Mouse (Mus musculus): ENCODE results near the gene Nol12. TPM values are rescaled to one million over a fixed set of nuclear protein-coding genes. Genes with fewer than 3 reads are reported as not detected.

The Nol12 gene
- 33.2 and 40.0 TPM in 2 replicates for total RNA-seq (2012; rRNA removed)
- 13.2 and 13.7 TPM in 2 replicates for total RNA-seq (2014; rRNA removed)
- 89.5 and 91.1 TPM in 2 replicates for polyA plus RNA-seq (2012; ENCODE audit: insufficient read length, low read depth)

- Histone ChIP-seq H3K27ac (ENCODE audit: insufficient read depth, low read depth) (peak within 1 kb of the TSS; percentile 23; the same call in 1 of the 2 replicates), H3K27me3 (replicated peaks) (no peaks in the 10 kb centered on the region), H3K36me3 (replicated peaks in 1 of 2; ENCODE audit: control insufficient read depth in 1 of 2, insufficient read depth in 1 of 2, low read length in 1 of 2) (peaks cover 38 to 52% of the 10 kb centered on the region in 2 experiments), H3K79me2 (replicated peaks; ENCODE audit: control insufficient read depth, extremely low read depth, insufficient read depth, poor library complexity, severe bottlenecking) (peaks cover 14% of the 10 kb centered on the region; the same call in 1 of the 2 replicates), H3K4me2 (ENCODE audit: insufficient read depth, low read depth, poor library complexity, severe bottlenecking) (peak within 1 kb of the TSS; percentile 90), H3K9ac (ENCODE audit: insufficient read depth, low read depth) (peak within 1 kb of the TSS; percentile 82), H3K9me3 (replicated peaks; ENCODE audit: low read length) (no peaks in the 10 kb centered on the region), H3K4me1 (ENCODE audit: control insufficient read depth in 1 of 2, insufficient read depth in 2 of 2) (peaks cover 6 to 32% of the 10 kb centered on the region in 2 experiments; a peak in 3 of 4 replicates), H3K4me3 (replicated peaks in 1 of 3; ENCODE audit: low read depth in 2 of 3, low read length in 2 of 3, poor library complexity in 1 of 3) (peak within 1 kb of the TSS; percentile 63 to 97 (median 86))
- in situ Hi-C loops (cut with MboI; ENCODE audit: low pct_ligation_motif_present, low pct_unique_long_range_greater_than_20kb, low sequenced_read_pairs) (no loop called here), dilution Hi-C loops (cut with MboI; ENCODE audit: extremely low pct_ligation_motif_present, extremely low pct_unique_long_range_greater_than_20kb, low sequenced_read_pairs) (no loop called here)
- TF ChIP-seq MAX (IDR thresholded peaks at IDR 0.05; ENCODE audit: low read length), result peak; percentile 94
- TF ChIP-seq ZC3H11A (IDR thresholded peaks at IDR 0.05; ENCODE audit: low read depth, low read length), result no peak
- TF ChIP-seq CTCF (conservative IDR thresholded peaks at IDR 0.05 in 1 of 2, IDR thresholded peaks at IDR 0.05 in 1 of 2; ENCODE audit: low read depth in 2 of 2, low read length in 2 of 2), result no peak
- peak; percentile 37 for TF ChIP-seq EP300 (IDR thresholded peaks at IDR 0.05; ENCODE audit: low read length)
- TF ChIP-seq ELF1 (IDR thresholded peaks at IDR 0.05; ENCODE audit: low read depth, low read length), result peak; percentile 97
- TF ChIP-seq USF1 (IDR thresholded peaks at IDR 0.05; ENCODE audit: low read depth, low read length), result no peak; the same call in 1 of the 2 replicates
- peak; percentile 58 for TF ChIP-seq CHD2 (IDR thresholded peaks at IDR 0.05; ENCODE audit: low read length)
- 0 out of 2 replicates have a peak, but pooled peaks have one; percentile 1 for TF ChIP-seq SMC3 (IDR thresholded peaks at IDR 0.05; ENCODE audit: low read depth, low read length)
- TF ChIP-seq ZMIZ1 (IDR thresholded peaks at IDR 0.05; ENCODE audit: low read depth, low read length), result peak; percentile 90
- no peak; the same call in 1 of the 2 replicates for TF ChIP-seq GABPA (IDR thresholded peaks at IDR 0.05; ENCODE audit: insufficient replicate concordance, low read depth, low read length)
- TF ChIP-seq POLR2A (IDR thresholded peaks at IDR 0.05; ENCODE audit: low read depth, low read length), result peak; percentile 86
- TF ChIP-seq MXI1 (IDR thresholded peaks at IDR 0.05; ENCODE audit: low read depth, low read length), result peak; percentile 98
- peak; percentile 81; the same call in 1 of the 2 replicates for TF ChIP-seq KAT2A (IDR thresholded peaks at IDR 0.05; ENCODE audit: insufficient replicate concordance, low read length)
- 0 out of 2 replicates have a peak, but pooled peaks have one; percentile 14 for TF ChIP-seq MAZ (IDR thresholded peaks at IDR 0.05; ENCODE audit: low read depth, low read length)
- peak; percentile 70; the same call in 1 of the 2 replicates for TF ChIP-seq UBTF (IDR thresholded peaks at IDR 0.05; ENCODE audit: low read depth, low read length)
- TF ChIP-seq BHLHE40 (IDR thresholded peaks at IDR 0.05; ENCODE audit: low read depth, low read length), result 0 out of 2 replicates have a peak, but pooled peaks have one; percentile 14
- TF ChIP-seq USF2 (conservative IDR thresholded peaks at IDR 0.05; ENCODE audit: low read depth, low read length), result no peak
- peak; percentile 65 for TF ChIP-seq NRF1 (IDR thresholded peaks at IDR 0.05; ENCODE audit: low read depth, low read length)
- peak; percentile 97 for TF ChIP-seq SIN3A (IDR thresholded peaks at IDR 0.05; ENCODE audit: low read length)
- TF ChIP-seq RCOR1 (conservative IDR thresholded peaks at IDR 0.05; ENCODE audit: low read depth, low read length), result 0 out of 2 replicates have a peak, but pooled peaks have one; percentile 50
- TF ChIP-seq MYC (IDR thresholded peaks at IDR 0.05; ENCODE audit: low read depth, low read length), result peak; percentile 99
- TF ChIP-seq ZNF384 (IDR thresholded peaks at IDR 0.05; ENCODE audit: low read depth, low read length), result peak; percentile 6; the same call in 1 of the 2 replicates
- peak; percentile 92 for TF ChIP-seq TBP (conservative IDR thresholded peaks at IDR 0.05; ENCODE audit: low read depth, low read length)
- TF ChIP-seq HCFC1 (IDR thresholded peaks at IDR 0.05; ENCODE audit: low read depth, low read length), result peak; percentile 92
- TF ChIP-seq POLR2AphosphoS2 (IDR thresholded peaks at IDR 0.05; ENCODE audit: low read depth, low read length), result no peak; the same call in 1 of the 2 replicates
- TF ChIP-seq CHD1 (IDR thresholded peaks at IDR 0.05; ENCODE audit: low read depth, low read length), result no peak
- peak; percentile 82 for TF ChIP-seq NELFE (IDR thresholded peaks at IDR 0.05; ENCODE audit: low read depth, low read length)
- TF ChIP-seq TCF12 (IDR thresholded peaks at IDR 0.05; ENCODE audit: low read depth, low read length), result peak; percentile 76
- TF ChIP-seq IRF4 (IDR thresholded peaks at IDR 0.05; ENCODE audit: low read depth, low read length), result peak; percentile 60
- peak; percentile 95 for DNase-seq (ENCODE audit: extremely low read depth)
These were observed at the start of gene Nol12 for GRCm38 (mm10) chr15:78934784-78935320. TSS of gene Nol12 (plus strand) at chr15:78934933.
